Mouse (Mus musculus): ENCODE measurements around the gene Olfr1417. TPM values are rescaled to one million over a fixed set of nuclear protein-coding genes. Genes with fewer than 3 reads are reported as not detected.

Olfr1417 gene
- polyA plus RNA-seq, 1 experiment: not detected

DNA sequence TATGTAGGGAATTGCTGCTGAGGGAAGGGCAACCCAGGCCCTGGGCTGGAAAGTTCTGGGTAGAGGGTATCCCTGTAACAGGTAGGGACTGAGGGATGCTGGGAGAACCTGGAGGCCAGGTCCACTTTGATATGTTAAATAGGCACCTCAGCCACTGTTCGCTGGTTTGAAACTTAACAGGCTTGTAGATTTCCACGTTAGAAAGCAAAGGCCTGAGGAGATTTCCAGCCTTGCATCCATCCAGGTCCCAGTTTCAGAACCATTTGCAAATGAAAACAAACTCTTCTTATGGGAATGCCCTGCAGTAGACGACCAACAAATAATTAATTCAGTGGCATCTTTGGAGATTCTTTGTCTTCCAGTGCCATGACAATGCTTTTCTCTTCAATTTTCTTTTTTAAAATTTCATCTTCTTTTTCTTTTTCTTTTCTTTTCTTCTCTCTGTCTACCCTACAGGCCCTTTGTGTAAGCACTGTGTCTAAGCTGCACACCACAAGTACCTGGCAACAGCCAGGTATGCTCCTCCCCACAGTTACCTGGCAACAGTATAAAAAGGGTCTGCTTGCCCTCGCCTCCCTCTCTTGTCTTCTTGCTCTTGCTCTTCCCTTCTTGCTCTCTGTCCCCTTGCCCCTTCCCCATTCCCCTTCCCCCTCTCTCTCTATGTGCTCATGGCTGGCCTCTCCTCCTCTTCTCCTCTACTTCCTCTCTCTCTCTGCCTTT is 15.5 kb downstream of the Olfr1417 start:
- Histone ChIP-seq H3K4me1 (ENCODE audit: control insufficient read depth, insufficient read depth, low read length) (peaks cover 3% of the 10 kb centered on the region), H3K27ac (ENCODE audit: insufficient read depth, low read depth, low read length) (no peak overlapping the region), H3K4me3 (ENCODE audit: insufficient read depth, low read depth, low read length) (no peak overlapping the region)
- 57% methylated on average over 4 of the region's 4 CpGs for WGBS
- TF ChIP-seq POLR2A (IDR thresholded peaks at IDR 0.05; ENCODE audit: insufficient read depth, low read depth, low read length): no peak
- no peak for TF ChIP-seq CTCF (IDR thresholded peaks at IDR 0.05; ENCODE audit: insufficient read depth, low read depth, low read length)

DNA sequence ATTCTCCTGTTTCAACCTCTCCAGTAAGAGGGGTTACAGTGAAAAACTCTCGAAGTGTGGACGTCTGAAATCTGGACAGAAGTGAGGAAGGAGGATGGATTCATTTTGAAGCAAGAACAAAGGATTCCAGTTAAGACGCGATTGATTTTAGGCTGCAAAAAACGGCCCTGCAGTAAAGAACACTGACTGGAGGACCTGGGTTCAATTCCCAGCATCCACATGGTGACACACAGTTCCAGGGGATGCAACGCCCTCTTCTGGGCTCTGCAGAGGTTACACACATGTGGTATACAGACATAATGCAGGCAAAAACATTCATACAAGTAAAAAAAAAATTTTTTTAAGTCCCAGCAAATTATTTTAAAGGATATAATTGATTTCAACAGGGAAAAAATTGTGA is 18.8 kb downstream of the Olfr1417 start:
- Histone ChIP-seq H3K4me1 (ENCODE audit: control insufficient read depth, insufficient read depth, low read length) (peaks cover 3% of the 10 kb centered on the region), H3K27ac (ENCODE audit: insufficient read depth, low read depth, low read length) (no peak overlapping the region), H3K4me3 (ENCODE audit: insufficient read depth, low read depth, low read length) (peak overlapping the region; percentile 21; the same call in 1 of the 2 replicates)
- WGBS: 25% methylated on average over 6 of the region's 6 CpGs
- no peak for TF ChIP-seq CTCF (IDR thresholded peaks at IDR 0.05; ENCODE audit: insufficient read depth, low read depth, low read length)
- no peak for TF ChIP-seq POLR2A (IDR thresholded peaks at IDR 0.05; ENCODE audit: insufficient read depth, low read depth, low read length)

- under 1% methylated on average over 15 of the region's 15 CpGs for WGBS
Measured at GRCm38 (mm10) chr19:11819800-11820199, 19.2 kb downstream of the Olfr1417 start.

DNA sequence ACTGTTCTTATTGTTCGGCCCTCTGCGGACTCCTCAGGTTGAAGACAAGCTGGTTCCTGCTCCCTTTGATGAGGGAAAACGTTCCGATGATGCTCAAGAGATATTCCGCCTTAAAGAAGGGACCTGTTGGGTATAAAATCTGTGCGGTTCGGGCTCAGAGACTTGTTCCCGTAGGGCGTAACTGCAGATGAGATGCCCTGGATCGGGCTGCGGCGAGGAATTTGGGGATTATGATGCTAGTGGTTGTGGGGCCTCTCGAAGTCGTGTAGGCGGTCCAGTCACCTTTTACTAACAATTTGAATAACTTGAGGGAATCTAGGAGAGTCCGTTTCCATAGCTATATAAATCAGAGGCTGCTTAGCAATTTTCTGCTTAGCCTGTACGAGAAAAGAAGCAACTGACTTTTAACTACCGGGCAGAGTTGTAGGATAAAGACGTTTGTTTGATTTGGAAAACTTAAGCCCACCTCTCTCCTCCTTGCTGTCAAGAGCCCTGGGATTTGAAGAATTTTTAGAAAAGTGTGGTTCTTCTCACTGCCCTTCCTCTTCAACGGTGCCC is 19.8 kb downstream of the Olfr1417 start, which contains the start of gene Stx3:
Gene Stx3, minus strand, starts transcription at position 261 of the 558 bp plus-strand sequence.
- no peak within 1 kb of the TSS for H3K27ac ChIP-seq (ENCODE audit: insufficient read depth, low read depth, low read length)
- H3K4me3 ChIP-seq (ENCODE audit: insufficient read depth, low read depth, low read length): peak within 1 kb of the TSS; percentile 69
- TF ChIP-seq POLR2A (IDR thresholded peaks at IDR 0.05; ENCODE audit: insufficient read depth, low read depth, low read length) (no peak), CTCF (IDR thresholded peaks at IDR 0.05; ENCODE audit: insufficient read depth, low read depth, low read length) (no peak)
- peaks cover 3% of the 10 kb centered on the region for H3K4me1 ChIP-seq (ENCODE audit: control insufficient read depth, insufficient read depth, low read length)
- under 1% methylated on average over 20 of the region's 20 CpGs for WGBS

More at GRCm38 (mm10) chr19:11819800-11820199, 19.2 kb downstream of the Olfr1417 start:
- no peak overlapping the region for H3K27ac ChIP-seq (ENCODE audit: insufficient read depth, low read depth, low read length)
- H3K4me1 ChIP-seq (ENCODE audit: control insufficient read depth, insufficient read depth, low read length): peaks cover 3% of the 10 kb centered on the region
- H3K4me3 ChIP-seq (ENCODE audit: insufficient read depth, low read depth, low read length): peak overlapping the region; percentile 21
- TF ChIP-seq CTCF (IDR thresholded peaks at IDR 0.05; ENCODE audit: insufficient read depth, low read depth, low read length): peak; percentile 65
- no peak for TF ChIP-seq POLR2A (IDR thresholded peaks at IDR 0.05; ENCODE audit: insufficient read depth, low read depth, low read length)

DNA sequence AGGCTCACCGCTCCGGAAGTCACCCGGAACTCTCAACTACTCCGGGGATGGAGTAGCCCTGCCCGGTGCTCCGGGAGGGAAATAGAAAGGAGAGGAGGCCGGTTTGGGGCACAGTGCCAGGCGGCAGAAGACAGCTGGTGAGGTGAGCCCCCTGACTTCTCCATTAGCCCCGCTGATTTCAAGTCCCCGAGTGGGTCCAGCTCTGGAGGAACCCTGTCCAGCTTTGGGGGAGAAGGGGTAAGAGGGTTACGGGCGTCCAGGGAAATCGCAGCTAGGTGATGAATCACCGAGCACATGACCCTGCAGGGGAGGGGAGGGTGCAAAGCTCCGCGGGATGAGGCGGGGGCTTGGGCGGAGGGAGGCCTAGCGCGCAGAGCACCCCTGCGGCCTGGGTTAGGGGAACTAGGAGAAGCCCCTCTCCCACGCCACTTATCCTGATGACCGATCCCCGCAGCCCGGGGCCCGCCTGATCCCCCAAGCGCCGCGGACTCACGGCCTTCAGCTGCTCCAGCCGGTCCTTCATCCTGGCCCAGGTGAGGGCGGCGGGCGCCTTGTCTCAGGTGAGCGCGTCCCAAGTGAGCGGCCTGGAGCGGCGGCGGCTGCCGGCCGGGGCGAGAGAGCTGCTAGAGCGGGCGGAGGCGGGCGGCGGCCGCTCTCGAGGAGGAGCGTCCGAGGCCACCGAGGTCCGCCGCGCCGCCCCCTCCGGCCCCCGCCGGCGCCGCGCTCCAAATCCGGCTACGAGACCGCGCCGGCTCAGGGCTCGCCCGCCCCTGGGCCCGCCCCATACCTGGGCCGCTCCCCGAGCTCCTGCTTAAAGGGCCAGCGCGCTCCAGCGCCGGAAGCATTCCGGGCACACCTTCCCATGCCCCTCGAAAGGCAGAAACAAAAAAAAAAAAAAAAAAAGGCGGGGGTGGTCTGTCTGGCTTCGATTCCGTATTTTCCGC is 20.5 kb downstream of the Olfr1417 start:
- 1% methylated on average over 77 of the region's 83 CpGs for WGBS
- Histone ChIP-seq H3K4me1 (ENCODE audit: control insufficient read depth, insufficient read depth, low read length) (peaks cover 6% of the 10 kb centered on the region), H3K27ac (ENCODE audit: insufficient read depth, low read depth, low read length) (no peak overlapping the region), H3K4me3 (ENCODE audit: insufficient read depth, low read depth, low read length) (peak overlapping the region; percentile 69)
- no peak for TF ChIP-seq CTCF (IDR thresholded peaks at IDR 0.05; ENCODE audit: insufficient read depth, low read depth, low read length)
- TF ChIP-seq POLR2A (IDR thresholded peaks at IDR 0.05; ENCODE audit: insufficient read depth, low read depth, low read length): no peak

- Histone ChIP-seq H3K27ac (ENCODE audit: insufficient read depth, low read depth, low read length) (no peak overlapping the region), H3K4me1 (ENCODE audit: control insufficient read depth, insufficient read depth, low read length) (peaks cover 6% of the 10 kb centered on the region), H3K4me3 (ENCODE audit: insufficient read depth, low read depth, low read length) (no peak overlapping the region)
- no peak for TF ChIP-seq POLR2A (IDR thresholded peaks at IDR 0.05; ENCODE audit: insufficient read depth, low read depth, low read length)
- WGBS: 31% methylated on average over 5 of the region's 5 CpGs
Measured at GRCm38 (mm10) chr19:11817586-11817985, 21.4 kb downstream of the Olfr1417 start.

DNA sequence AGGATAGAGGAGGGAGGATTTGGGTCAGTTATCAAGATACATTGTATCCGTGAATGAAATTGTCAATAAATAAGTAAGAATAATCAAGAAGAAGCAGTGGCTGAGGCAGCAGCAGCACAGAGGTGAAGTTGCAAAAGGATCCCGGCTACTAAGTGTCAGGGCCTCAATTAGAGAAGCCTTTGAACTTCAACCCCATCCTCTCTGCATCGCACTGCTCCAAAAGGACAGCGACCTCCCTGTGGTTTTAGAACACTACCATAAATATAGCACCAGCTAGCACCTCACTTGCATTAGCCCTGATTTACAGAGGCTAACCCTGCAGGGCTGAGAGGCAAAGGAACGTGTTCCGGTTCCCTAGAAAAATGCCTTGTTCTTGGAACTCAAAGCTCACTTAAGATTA is 22.3 kb downstream of the Olfr1417 start:
- no peak for TF ChIP-seq CTCF (IDR thresholded peaks at IDR 0.05; ENCODE audit: insufficient read depth, low read depth, low read length)
- TF ChIP-seq POLR2A (IDR thresholded peaks at IDR 0.05; ENCODE audit: insufficient read depth, low read depth, low read length): no peak
- Histone ChIP-seq H3K4me1 (ENCODE audit: control insufficient read depth, insufficient read depth, low read length) (peaks cover 6% of the 10 kb centered on the region), H3K4me3 (ENCODE audit: insufficient read depth, low read depth, low read length) (no peak overlapping the region), H3K27ac (ENCODE audit: insufficient read depth, low read depth, low read length) (no peak overlapping the region)
- 71% methylated on average over 6 of the region's 6 CpGs for WGBS

DNA sequence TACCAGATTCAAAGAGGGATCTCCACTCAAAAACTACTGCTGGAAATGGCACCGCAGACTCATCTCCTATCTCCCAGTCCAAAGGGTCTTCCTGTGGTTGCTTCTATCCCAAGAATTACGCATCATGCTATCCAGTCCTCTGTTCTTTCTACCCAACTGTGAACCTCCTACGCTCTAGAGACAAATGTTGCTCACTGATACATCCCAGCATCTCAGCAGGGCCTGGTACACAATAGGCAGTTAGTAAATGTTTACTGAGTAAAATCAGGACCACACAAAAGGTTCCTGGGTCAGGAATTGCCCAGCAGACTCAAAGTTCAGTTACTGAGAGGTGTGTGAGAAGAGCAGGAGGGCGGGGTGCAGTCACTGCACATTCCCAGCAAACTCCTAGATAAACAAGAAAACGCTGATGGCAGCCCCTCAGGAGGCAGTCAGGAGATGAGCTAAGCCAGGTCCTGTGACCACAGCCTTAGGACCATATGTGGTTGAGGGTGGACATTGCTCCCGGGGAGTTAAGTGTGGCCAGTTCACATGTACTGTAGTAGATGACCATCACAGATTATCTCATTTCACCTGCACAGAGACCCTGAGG is 24.2 kb downstream of the Olfr1417 start:
- H3K4me3 ChIP-seq (ENCODE audit: insufficient read depth, low read depth, low read length): no peak overlapping the region
- H3K4me1 ChIP-seq (ENCODE audit: control insufficient read depth, insufficient read depth, low read length): peaks cover 4% of the 10 kb centered on the region
- TF ChIP-seq POLR2A (IDR thresholded peaks at IDR 0.05; ENCODE audit: insufficient read depth, low read depth, low read length): no peak
- TF ChIP-seq CTCF (IDR thresholded peaks at IDR 0.05; ENCODE audit: insufficient read depth, low read depth, low read length): no peak
- H3K27ac ChIP-seq (ENCODE audit: insufficient read depth, low read depth, low read length): no peak overlapping the region
- WGBS: 87% methylated on average over 6 of the region's 6 CpGs
